Mouse (Mus musculus) G1E (cell line): ENCODE results near the gene Gm20075. TPM values are rescaled to one million over a fixed set of nuclear protein-coding genes. Genes with fewer than 3 reads are reported as not detected.

ENCODE experiments used
- ATAC-seq: 2 replicates; pipeline ENCODE4 v1.8.0; 2016; ENCODE audit warnings: mild to moderate bottlenecking; ENCODE audit not compliant: insufficient number of reproducible peaks, poor library complexity, low FRiP score, severe bottlenecking; ENCODE audit errors: extremely low read depth
- DNase-seq: peaks from one replicate; pipeline ENCODE4 v3.0.0; 2012; ENCODE audit warnings: low spot score
- H3K27me3 ChIP-seq: 2 replicates; pipeline ENCODE4 v1.6.1; 2012; ENCODE audit warnings: mild to moderate bottlenecking, low read length, inconsistent platforms; ENCODE audit not compliant: insufficient read depth
- H3K36me3 ChIP-seq: replicated peaks from 2 replicates; pipeline ENCODE3; 2012; ENCODE audit warnings: mild to moderate bottlenecking, inconsistent platforms
- H3K4me1 ChIP-seq: 2 replicates; pipeline ENCODE4 v1.6.1; 2012; ENCODE audit warnings: low read depth, low read length, inconsistent platforms, mixed read lengths; ENCODE audit not compliant: insufficient read depth
- H3K4me3 ChIP-seq: 2 replicates; pipeline ENCODE4 v1.5.1; 2012; ENCODE audit warnings: low read depth, mild to moderate bottlenecking, inconsistent platforms, low read length, moderate library complexity, mixed read lengths
- H3K9me3 ChIP-seq: replicated peaks from 2 replicates; pipeline ENCODE4 v1.6.1; 2012; ENCODE audit warnings: inconsistent platforms
- CTCF ChIP-seq: IDR thresholded peaks from 2 replicates; pipeline ENCODE4 v1.5.1; 2012; ENCODE audit warnings: low read depth, low read length, inconsistent platforms, mixed read lengths
- GATA1 ChIP-seq: IDR thresholded peaks from 2 replicates; pipeline ENCODE4 v1.6.1; 2012; ENCODE audit warnings: borderline replicate concordance, low read length, inconsistent platforms, mixed read lengths
- GATA2 ChIP-seq: IDR thresholded peaks from 2 replicates; pipeline ENCODE4 v1.6.1; 2012; ENCODE audit warnings: low read depth, low read length, inconsistent platforms, borderline replicate concordance
- POLR2AphosphoS5 ChIP-seq: IDR thresholded peaks from 2 replicates; pipeline ENCODE4 v1.6.1; 2012; ENCODE audit warnings: low read depth, low read length, inconsistent platforms; ENCODE audit not compliant: insufficient replicate concordance
- TAL1 ChIP-seq: conservative IDR thresholded peaks from 2 replicates; pipeline ENCODE4 v1.6.1; 2012; ENCODE audit warnings: low read depth, low read length, inconsistent platforms, mixed read lengths
- polyA plus RNA-seq: library from polyadenylated mRNA; stranded (reverse); fragments of >175 nt; gene quantifications from 2 replicates; pipeline ENCODE4 v1.2.3, GENCODE M21; 2012
- total RNA-seq, 2 experiments: library from RNA; stranded (forward) in 1 of 2; stranded (reverse) in 1 of 2; fragments of 200-1000 nt in 1 of 2; fragments of >200 nt in 1 of 2; fragmentation: Nextera tagmentation in 1 of 2; gene quantifications; 2 replicates each; pipeline ENCODE4 v1.2.3; 2014 to 2017

The Gm20075 gene
- total and polyA plus RNA-seq, 3 experiments = 0.39 to 26.9 (median 11.8) TPM

DNA sequence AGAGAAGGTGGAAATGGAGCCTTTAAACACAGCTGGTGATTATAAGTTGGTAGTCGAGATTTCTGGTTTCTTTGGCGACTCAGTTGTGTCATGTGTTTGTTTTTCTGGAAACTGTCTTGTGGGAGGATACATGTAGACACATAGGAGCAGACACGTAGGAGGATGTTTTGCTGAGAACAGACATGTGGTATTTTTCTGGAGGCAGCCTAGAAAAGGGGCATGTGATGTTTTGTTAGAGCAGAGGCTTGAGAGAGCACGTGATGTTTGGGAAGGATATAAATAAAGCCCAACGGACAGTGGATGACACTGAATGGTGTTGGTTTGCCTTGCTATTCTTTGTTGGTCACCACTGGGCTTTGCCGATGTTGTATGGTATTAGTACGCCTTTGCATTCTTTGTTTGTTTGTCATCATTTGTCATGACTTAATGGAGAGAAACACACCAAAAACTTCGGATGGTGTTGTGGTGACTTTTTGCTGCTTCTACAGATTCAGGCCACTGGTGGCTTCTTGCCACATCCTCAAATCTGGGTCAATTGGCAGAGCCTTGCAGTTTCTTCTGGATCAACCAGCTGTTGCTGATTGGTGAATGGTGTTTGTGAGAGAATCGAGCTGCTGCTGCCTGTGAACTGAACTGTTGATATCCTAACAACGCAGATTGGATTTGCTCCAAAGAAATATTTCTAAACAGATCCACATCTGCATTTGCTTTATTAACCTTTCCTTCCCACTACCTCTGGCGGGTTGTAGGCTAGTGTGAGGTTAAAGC is 40.7 kb downstream of the Gm20075 start:
- no peak for DNase-seq
- Histone ChIP-seq H3K4me3 (no peak overlapping the region), H3K36me3 (no peaks in the 10 kb centered on the region), H3K4me1 (no peaks in the 10 kb centered on the region), H3K27me3 (peaks cover 9% of the 10 kb centered on the region), H3K9me3 (no peaks in the 10 kb centered on the region)
- TF ChIP-seq CTCF (no peak), POLR2AphosphoS5 (no peak), TAL1 (no peak), GATA2 (no peak), GATA1 (no peak)
- no peak for ATAC-seq

DNA sequence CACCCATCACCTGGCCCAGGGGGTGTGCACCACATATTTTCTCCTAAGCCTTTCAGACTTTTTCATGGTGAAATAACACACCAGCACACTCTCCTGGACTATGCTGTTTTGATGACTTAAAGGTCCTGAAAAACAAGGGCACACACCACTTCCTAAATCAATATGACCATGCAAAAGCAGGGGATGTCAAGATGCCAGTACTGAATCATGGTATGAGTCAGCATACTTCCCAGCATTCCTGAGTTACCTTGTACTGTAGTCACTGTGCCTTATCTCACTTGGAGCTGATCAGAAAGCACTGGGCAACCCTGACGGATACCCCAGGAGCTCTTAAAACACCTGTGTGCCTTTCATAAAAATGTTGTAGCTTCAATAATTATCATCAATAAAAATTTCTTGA is 41.6 kb downstream of the Gm20075 start:
- Histone ChIP-seq H3K27me3 (peaks cover 9% of the 10 kb centered on the region), H3K9me3 (no peaks in the 10 kb centered on the region), H3K4me3 (no peak overlapping the region), H3K36me3 (no peaks in the 10 kb centered on the region), H3K4me1 (no peaks in the 10 kb centered on the region)
- ATAC-seq (no peak), DNase-seq (no peak)
- TF ChIP-seq TAL1 (no peak), GATA1 (no peak), POLR2AphosphoS5 (no peak), GATA2 (no peak), CTCF (no peak)

DNA sequence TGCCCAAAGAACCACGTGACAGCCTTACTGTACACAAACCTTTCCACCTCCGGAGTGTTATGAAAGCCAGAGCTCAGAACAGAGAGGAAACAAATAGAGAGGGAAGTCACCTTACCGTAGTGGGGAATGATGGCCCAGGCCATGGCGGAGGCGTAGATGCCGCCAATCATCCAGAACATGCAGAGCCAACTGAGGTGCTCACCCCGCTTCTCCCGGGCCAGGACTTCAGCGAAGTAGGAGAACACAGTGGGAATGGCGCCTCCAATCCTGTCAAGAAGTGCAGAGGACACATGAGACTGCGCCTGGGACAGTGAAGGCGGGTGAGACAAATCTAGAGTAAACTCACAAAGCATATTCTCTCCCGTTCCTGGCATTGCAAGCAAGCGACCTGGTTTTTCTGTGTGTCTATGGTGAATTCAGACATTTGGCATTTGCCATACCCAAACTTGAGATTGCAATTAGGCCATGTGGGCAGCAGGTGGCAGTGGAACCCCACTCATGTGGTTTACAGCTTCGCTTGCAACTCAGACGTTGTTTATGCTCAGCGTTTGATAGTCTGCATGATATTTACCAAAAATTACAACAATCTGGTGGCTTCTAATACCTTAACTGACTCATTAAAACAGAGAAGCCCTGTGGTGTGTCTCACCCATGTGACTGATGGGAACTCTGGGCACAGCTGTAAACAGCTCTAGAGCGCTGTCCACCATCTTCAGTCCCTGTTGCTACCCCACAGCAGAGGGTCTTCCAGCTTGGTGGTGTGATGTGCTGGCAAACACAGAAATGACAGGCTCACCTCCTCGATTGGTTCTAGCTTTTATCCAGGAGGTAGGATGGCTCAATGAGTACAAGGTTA is 50.6 kb downstream of the Gm20075 start:
- H3K9me3 ChIP-seq = no peaks in the 10 kb centered on the region
- TF ChIP-seq CTCF (peak; percentile 47), GATA2 (no peak), TAL1 (no peak), POLR2AphosphoS5 (no peak)
- no peaks in the 10 kb centered on the region for H3K4me1 ChIP-seq
- DNase-seq = no peak
- H3K4me3 ChIP-seq = no peak overlapping the region
- H3K36me3 ChIP-seq = no peaks in the 10 kb centered on the region
- no peaks in the 10 kb centered on the region for H3K27me3 ChIP-seq
- no peak for ATAC-seq

Other genes with a start within 250 kb of the Gm20075 start
- 14.3 and 14.5 TPM in 2 replicates for gene Iqgap2, start 189.5 kb downstream of the Gm20075 start, total RNA-seq (2014; fragmentation: Nextera tagmentation)
- 5.8 and 6.6 TPM in 2 replicates for gene Iqgap2, start 189.5 kb downstream of the Gm20075 start, total RNA-seq (2017)
- gene Iqgap2, start 189.5 kb downstream of the Gm20075 start, polyA plus RNA-seq = 2.2 and 3.0 TPM in 2 replicates
- not detected in 2 replicates for gene Gm17190, start 678 bp upstream of the Gm20075 start, total RNA-seq (2014; fragmentation: Nextera tagmentation)
- 0.11 TPM in 1 of 2 replicates, not detected in the other for gene Gm17190, start 678 bp upstream of the Gm20075 start, total RNA-seq (2017)
- not detected in 2 replicates for gene Gm17190, start 678 bp upstream of the Gm20075 start, polyA plus RNA-seq
- gene Sv2c, start 51.2 kb upstream of the Gm20075 start, total RNA-seq (2014; fragmentation: Nextera tagmentation) = 0.45 and 0.49 TPM in 2 replicates
- 0.17 and 0.49 TPM in 2 replicates for gene Sv2c, start 51.2 kb upstream of the Gm20075 start, total RNA-seq (2017)
- gene Sv2c, start 51.2 kb upstream of the Gm20075 start, polyA plus RNA-seq = 0.01 and 0.02 TPM in 2 replicates